Mouse (Mus musculus) cortical plate, adult 2 months (tissue): Measurements from ENCODE around the gene Stat1. TPM values are rescaled to one million over a fixed set of nuclear protein-coding genes. Genes with fewer than 3 reads are reported as not detected.

Experiments used
- H3K27ac ChIP-seq: fragments of 200-500 bp; 2 replicates; pipeline ENCODE4 v1.5.1; 2012; ENCODE audit warnings: low read length, control low read depth, inconsistent platforms; ENCODE audit not compliant: insufficient read depth
- H3K4me1 ChIP-seq: fragments of 200-500 bp; 2 replicates; pipeline ENCODE4 v1.6.1; 2011; ENCODE audit warnings: low read length; ENCODE audit not compliant: control insufficient read depth, insufficient read depth
- H3K4me3 ChIP-seq: fragments of 200-500 bp; 2 replicates; pipeline ENCODE4 v1.5.1; 2011; ENCODE audit warnings: mild to moderate bottlenecking, low read length, control low read depth; ENCODE audit not compliant: insufficient read depth
- CTCF ChIP-seq: fragments of 200-500 bp; IDR thresholded peaks from 2 replicates; pipeline ENCODE4 v1.5.1; 2011; ENCODE audit warnings: mild to moderate bottlenecking, control low read depth, low read length; ENCODE audit not compliant: insufficient read depth; ENCODE audit errors: extremely low read depth
- POLR2A ChIP-seq: fragments of 200-500 bp; IDR thresholded peaks from 2 replicates; pipeline ENCODE4 v1.6.1; 2011; ENCODE audit warnings: mild to moderate bottlenecking, low read length, control low read depth; ENCODE audit not compliant: insufficient read depth; ENCODE audit errors: extremely low read depth
- polyA plus RNA-seq: library from polyadenylated mRNA; depleted of rRNA; stranded (reverse); fragments of >200 nt; gene quantifications from 2 replicates; pipeline ENCODE4 v1.2.3, GENCODE M21; 2012

The Stat1 gene
- polyA plus RNA-seq, 1 experiment = 18.1 TPM

GRCm38 (mm10) chr1:52146214-52146970 is 27.2 kb downstream of the Stat1 start:
- Histone ChIP-seq H3K27ac (no peak overlapping the region), H3K4me3 (no peak overlapping the region), H3K4me1 (no peaks in the 10 kb centered on the region)
- TF ChIP-seq POLR2A (no peak), CTCF (peak; percentile 94)

- Histone ChIP-seq H3K4me1 (no peaks in the 10 kb centered on the region), H3K27ac (no peak overlapping the region)
- TF ChIP-seq CTCF (no peak), POLR2A (no peak)
Observed at GRCm38 (mm10) chr1:52147431-52147830, 28.2 kb downstream of the Stat1 start.

GRCm38 (mm10) chr1:52148178-52148577 is 28.9 kb downstream of the Stat1 start:
- Histone ChIP-seq H3K27ac (no peak overlapping the region), H3K4me3 (no peak overlapping the region), H3K4me1 (no peaks in the 10 kb centered on the region)
- TF ChIP-seq CTCF = no peak
- TF ChIP-seq POLR2A = no peak

More at GRCm38 (mm10) chr1:52147431-52147830, 28.2 kb downstream of the Stat1 start:
- no peak overlapping the region for H3K4me3 ChIP-seq

GRCm38 (mm10) chr1:52148696-52149095 is 29.5 kb downstream of the Stat1 start:
- H3K27ac ChIP-seq = no peak overlapping the region
- H3K4me3 ChIP-seq = no peak overlapping the region
- TF ChIP-seq POLR2A = no peak
- no peaks in the 10 kb centered on the region for H3K4me1 ChIP-seq

GRCm38 (mm10) chr1:52149934-52150346 is 30.7 kb downstream of the Stat1 start:
- H3K4me1 ChIP-seq = no peaks in the 10 kb centered on the region
- TF ChIP-seq CTCF (no peak), POLR2A (no peak)
- H3K4me3 ChIP-seq = no peak overlapping the region
- no peak overlapping the region for H3K27ac ChIP-seq

- TF ChIP-seq POLR2A (no peak), CTCF (no peak)
- Histone ChIP-seq H3K4me3 (no peak overlapping the region), H3K27ac (no peak overlapping the region), H3K4me1 (no peaks in the 10 kb centered on the region)
Observed at GRCm38 (mm10) chr1:52150676-52151075, 31.4 kb downstream of the Stat1 start.

GRCm38 (mm10) chr1:52151166-52151565 is 31.9 kb downstream of the Stat1 start:
- Histone ChIP-seq H3K4me3 (no peak overlapping the region), H3K27ac (no peak overlapping the region), H3K4me1 (no peaks in the 10 kb centered on the region)
- no peak for TF ChIP-seq POLR2A
- no peak for TF ChIP-seq CTCF

- Histone ChIP-seq H3K4me3 (no peak overlapping the region), H3K4me1 (no peaks in the 10 kb centered on the region), H3K27ac (no peak overlapping the region)
- TF ChIP-seq POLR2A = no peak
- no peak for TF ChIP-seq CTCF
Observed at GRCm38 (mm10) chr1:52152369-52152768, 33.1 kb downstream of the Stat1 start.

- no peak overlapping the region for H3K27ac ChIP-seq
- H3K4me3 ChIP-seq = no peak overlapping the region
- no peaks in the 10 kb centered on the region for H3K4me1 ChIP-seq
- TF ChIP-seq CTCF = no peak
- no peak for TF ChIP-seq POLR2A
Observed at GRCm38 (mm10) chr1:52152936-52153335, 33.7 kb downstream of the Stat1 start.

GRCm38 (mm10) chr1:52154890-52155289 is 35.6 kb downstream of the Stat1 start:
- Histone ChIP-seq H3K27ac (no peak overlapping the region), H3K4me3 (no peak overlapping the region), H3K4me1 (peaks cover 3% of the 10 kb centered on the region)
- TF ChIP-seq POLR2A = no peak
- TF ChIP-seq CTCF = no peak
